Mouse (Mus musculus) thymus, postnatal 14 days (tissue): ENCODE data around the gene Twf1.

Source experiments
- DNase-seq: peaks from one replicate; pipeline ENCODE4 v3.0.0; 2021

The Twf1 gene

DNA sequence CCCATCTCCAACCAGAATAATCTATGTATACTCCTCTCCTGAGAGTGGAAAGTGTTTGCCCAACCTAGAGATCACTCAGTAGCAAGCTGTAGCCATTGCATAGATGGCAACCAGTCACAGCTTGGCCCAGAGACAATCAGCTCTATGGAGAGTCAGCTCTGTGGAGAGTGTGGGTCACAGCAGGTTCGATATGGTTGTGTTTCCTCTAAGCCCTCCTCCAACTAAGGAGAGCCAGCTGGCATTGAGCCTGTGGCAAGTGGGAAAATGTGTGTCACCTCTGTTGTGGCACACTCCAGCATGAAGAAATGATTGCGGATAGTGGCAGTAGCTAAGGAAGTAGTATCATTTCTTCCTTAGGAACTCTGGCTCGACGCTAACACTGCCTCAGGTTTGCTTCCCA is 18.2 kb downstream of the Twf1 start:
- DNase-seq = no peak

DNA sequence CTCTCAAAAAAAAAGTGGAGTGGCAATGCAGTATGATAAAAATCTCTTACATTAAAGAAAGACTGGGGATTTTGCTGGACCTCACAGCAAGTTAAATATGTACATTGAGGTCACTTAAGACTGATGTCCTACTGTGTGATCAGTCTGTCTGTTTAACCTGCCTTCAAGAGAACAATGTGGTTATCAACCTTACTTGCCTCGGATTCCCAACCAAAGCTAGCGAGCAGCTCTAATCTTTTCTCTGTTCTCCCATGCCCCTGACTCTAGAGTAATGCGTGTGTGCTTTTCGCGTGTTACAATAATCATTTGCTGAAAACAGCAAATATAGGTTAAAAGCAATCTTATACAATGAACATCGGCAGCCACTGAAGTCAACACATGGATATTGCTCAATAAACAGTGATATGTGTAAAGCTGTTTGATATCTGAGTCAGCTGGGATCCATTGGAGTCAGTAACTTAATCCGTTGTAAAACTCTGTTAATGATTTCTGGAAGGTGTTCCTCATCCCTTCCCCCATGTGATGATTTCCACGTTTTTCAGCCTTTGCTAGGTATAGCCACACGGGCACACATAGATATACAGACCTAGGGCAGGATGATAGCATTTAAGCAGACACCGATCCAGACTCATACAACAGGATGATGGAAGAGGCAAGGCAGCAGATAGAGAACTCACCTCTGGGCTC is 21.1 kb downstream of the Twf1 start:
- DNase-seq = no peak

- DNase-seq = no peak
Measured at GRCm38 (mm10) chr15:94565854-94566253, 23.8 kb downstream of the Twf1 start.

DNA sequence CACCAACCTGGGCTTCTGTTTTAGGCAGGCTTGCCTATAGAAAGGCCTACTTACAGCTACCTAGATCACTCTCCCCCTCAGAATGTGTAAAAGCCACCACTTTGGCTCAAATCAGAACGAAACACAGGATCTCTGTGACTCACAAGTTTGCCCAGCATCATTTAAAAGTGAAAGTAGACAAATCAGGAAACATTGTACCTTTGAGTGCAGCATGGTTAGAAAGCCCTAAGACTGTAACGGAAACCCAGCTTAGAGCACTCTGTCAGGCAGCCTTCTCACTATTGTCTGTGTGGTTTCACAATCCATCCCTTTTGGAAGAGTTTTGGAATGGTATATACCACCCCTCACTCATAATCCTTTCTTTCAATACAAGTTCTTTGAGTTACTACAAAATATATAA is 24.8 kb downstream of the Twf1 start:
- no peak for DNase-seq

GRCm38 (mm10) chr15:94558895-94559656 is 30.6 kb downstream of the Twf1 start:
- no peak for DNase-seq

DNA sequence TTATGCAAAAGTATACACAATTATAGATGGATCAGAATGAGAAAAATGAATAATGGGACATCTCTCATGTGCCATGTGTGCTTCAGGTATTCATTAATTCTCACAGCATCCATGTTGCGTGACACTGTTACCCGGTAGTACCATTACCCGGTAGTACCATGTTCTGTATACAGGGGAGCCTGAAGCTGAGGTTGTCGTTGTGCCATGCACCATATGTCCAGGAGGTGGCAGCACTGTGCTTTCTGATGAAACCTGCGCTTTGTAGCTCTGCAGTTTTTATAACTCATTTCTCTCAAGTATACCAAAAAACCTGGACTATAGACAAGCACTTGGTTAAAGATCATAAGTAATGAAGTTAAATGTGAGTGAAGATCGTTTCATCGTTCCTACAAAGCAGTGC is 32.2 kb downstream of the Twf1 start:
- DNase-seq = peak; percentile 86

DNA sequence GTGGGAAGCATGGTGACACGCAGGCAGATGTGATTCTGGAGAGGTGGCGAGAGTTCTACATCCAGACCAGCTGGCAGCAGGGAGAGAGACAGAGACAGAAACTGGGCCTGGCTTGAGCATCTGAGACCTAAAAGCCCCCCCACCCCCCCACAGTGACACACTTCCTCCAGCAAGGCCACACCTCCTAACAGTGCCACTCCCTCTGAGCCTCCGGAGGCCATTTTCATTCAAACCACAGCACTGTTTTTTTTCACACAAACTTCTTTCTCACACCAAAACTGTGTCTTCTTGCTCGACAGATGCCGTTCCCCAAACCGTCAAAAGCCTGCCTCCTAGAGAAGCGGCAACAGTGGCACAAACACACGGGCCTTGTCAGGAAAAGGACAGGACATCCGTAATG is 36.2 kb downstream of the Twf1 start:
- DNase-seq = no peak

GRCm38 (mm10) chr15:94544844-94545243 is 44.8 kb downstream of the Twf1 start:
- DNase-seq = no peak

DNA sequence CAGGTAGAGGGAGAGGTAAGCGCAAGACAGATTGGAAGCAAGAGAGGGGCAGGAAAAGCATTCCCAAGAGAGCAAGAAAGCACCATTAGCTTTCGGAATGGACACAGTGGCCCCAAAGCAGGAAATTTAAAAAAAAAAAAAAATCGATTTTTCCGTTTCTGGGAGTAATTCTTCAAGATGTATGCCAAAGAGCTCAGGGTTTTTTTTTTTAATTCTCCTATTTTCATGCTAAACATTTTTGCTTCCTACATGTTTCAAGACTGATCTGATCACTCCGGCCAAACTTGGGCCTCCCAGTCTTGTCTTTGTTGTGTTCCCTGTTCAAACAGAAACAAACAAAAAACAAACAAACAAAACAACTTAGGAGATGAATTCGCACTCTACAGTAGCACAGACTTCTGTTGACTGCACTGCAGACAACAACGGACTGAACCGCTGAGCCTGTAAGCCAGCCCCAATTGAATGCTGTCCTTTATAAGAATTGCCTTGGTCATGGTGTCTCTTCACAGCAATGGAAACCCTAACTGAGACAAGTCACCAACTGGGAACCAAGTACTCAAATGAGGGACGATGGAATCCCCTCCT is 45.5 kb downstream of the Twf1 start:
- no peak for DNase-seq

- peak; percentile 95 for DNase-seq
Measured at GRCm38 (mm10) chr15:94543409-94544051, 46.2 kb downstream of the Twf1 start, which contains the start of the genes Pus7l and Irak4. Gene Pus7l, minus strand, starts transcription at chr15:94543547. Gene Irak4, plus strand, starts transcription at chr15:94543643.

- no peak for DNase-seq
Measured at GRCm38 (mm10) chr15:94542567-94543408, 46.9 kb downstream of the Twf1 start.

DNA sequence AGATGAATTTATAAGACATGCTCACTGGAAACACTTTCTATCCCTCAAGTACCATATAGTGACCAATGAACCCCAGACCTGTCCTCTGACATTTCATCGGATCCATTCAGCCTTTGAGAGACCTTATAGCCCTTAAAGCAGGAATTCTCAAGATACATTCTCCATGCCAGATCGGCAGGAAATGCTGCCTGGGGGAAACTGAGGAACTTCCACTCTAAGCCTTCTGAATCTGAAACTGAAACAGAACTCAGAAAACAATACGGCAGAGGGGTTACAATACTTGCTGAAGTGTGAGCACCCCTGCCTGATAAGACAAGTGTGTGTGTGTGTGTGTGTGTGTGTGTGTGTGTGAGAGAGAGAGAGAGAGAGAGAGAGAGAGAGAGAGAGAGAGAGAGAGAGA is 50.4 kb downstream of the Twf1 start:
- DNase-seq = no peak

DNA sequence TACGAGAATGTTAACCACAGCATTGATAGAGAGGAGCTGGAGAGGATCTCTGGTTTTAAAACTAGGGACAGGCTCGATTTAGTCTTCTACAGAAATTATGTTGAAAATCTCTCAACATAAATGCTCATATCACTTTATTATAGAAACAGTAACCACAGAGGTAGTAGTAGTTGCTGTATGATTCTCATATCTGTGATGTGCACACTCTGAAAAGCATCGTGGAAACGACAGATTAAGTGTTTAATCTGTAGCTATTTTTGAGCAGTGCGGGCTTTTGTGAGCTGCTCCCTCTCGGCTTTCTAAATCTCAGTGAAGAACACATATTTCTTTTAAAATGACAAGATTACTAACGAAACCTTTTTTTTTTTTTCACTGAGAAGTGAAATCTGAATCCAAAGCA is 54.2 kb downstream of the Twf1 start:
- no peak for DNase-seq

GRCm38 (mm10) chr15:94532956-94533355 is 56.7 kb downstream of the Twf1 start:
- no peak for DNase-seq

GRCm38 (mm10) chr15:94532306-94532705 is 57.4 kb downstream of the Twf1 start:
- no peak for DNase-seq

DNA sequence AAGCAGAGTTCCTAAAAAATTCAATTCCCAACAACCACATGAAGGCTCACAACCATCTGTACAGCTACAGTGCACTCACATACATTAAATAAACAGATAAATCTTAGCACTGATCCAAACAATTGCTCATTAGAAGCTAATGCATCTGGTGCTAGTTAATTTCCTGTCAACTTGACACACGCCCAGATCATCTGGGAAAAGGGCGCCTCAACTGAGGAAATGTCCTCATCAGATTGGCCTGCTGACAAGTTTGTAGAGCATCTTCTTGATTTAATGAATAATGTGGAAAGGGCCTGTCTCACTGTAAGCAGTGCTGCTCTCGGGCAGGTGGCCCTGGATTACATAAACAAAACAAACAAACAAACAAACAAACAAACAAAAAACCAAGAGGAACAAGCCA is 59.2 kb downstream of the Twf1 start:
- no peak for DNase-seq
